Mouse (Mus musculus): ENCODE results near the gene Piezo1.

DNA sequence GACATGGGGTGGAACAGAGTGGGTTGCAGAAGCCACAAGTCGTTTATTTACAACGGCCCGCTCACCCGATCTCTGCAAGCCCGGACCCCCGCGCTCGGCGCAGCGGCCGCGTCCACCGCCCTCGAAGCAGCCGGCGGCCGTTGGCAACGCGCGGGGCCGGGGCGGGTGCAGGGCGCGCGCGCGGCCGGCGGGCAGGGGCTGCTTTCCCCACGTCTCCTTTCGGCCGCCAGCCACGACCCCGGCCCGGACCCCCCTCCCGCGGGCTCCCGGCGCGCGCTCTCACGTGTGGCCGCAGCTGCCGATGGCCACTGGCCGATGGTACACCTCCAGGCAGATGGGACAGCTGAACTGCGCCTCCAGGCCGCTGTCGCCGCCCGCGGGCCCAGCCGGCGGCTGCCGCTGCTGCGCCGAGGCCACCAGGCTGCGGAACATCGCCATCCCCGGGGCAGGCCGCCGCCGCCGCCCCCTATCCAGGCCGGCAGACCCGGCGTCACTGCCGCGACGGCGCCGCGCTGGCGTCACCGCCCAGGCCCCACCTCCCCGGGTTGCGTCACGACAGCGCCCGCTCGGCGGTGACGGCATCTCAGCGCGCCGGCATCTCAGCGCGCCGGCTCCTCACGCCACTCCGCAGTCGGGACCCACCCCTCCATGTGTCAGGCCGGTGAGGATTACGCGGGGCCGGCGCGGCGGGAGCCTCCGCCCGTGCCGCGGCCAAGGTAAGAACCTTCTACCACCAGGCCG is 75.4 kb downstream of the Piezo1 start, which contains the start of the genes Rnf166 and Ctu2:
- no peak for TF ChIP-seq CTCF (conservative IDR thresholded peaks at IDR 0.05; ENCODE audit: low read length)
- TF ChIP-seq NANOG (IDR thresholded peaks at IDR 0.05; ENCODE audit: borderline replicate concordance, low read length), result no peak

All from E14TG2a.4 (cell line).